Comparison of ENCODE assay signal across 10 mouse cellular contexts in genomic region chr10:121501160-121501559, GRCm38 (mm10). TPM values are rescaled to one million over a fixed set of nuclear protein-coding genes. Genes with fewer than 3 reads are reported as not detected.
DNase-seq lines count a peak whose midpoint lies in the region; ATAC-seq and TF ChIP-seq lines count a peak whose summit lies in the region.
"Had no signal": no experiment of that assay in that cellular context is flagged by ENCODE, and none has a peak within 500 bp of the region (broad histone marks: within the 10 kb centered on the region; RNA-seq: fewer than 3 reads in every experiment).

No protein-coding gene starts in this region.

- no peak overlapping the region for H3K9ac ChIP-seq in intestine, embryonic 15.5 days
- H3K9ac ChIP-seq: heart, embryonic 15.5 days had no signal

- no peak for TF ChIP-seq POLR2A in kidney, adult 2 months (IDR thresholded peaks at IDR 0.05; ENCODE audit: low read depth, low read length)
- TF ChIP-seq POLR2A in cerebellum, adult 2 months (IDR thresholded peaks at IDR 0.05; ENCODE audit: borderline replicate concordance, insufficient read depth, low read length) = no peak

- TF ChIP-seq CTCF in kidney, adult 2 months (conservative IDR thresholded peaks at IDR 0.05; ENCODE audit: insufficient read depth, insufficient read length, low read depth, low read length) = no peak
- no peak for TF ChIP-seq CTCF in cerebellum, adult 2 months (IDR thresholded peaks at IDR 0.05; ENCODE audit: borderline replicate concordance, insufficient read depth, low read depth, low read length)

- no peaks in the 10 kb centered on the region for H3K27me3 ChIP-seq in kidney, adult 2 months (replicated peaks; ENCODE audit: control insufficient read depth, insufficient read depth, low read length)
- no peaks in the 10 kb centered on the region for H3K27me3 ChIP-seq in intestine, embryonic 15.5 days (replicated peaks)
- H3K27me3 ChIP-seq in cerebellum, adult 2 months (ENCODE audit: control insufficient read depth, insufficient read depth, low read length) = no peaks in the 10 kb centered on the region
- H3K27me3 ChIP-seq: heart, embryonic 15.5 days had no signal

- H3K4me2 ChIP-seq in intestine, embryonic 15.5 days (replicated peaks) = no peak overlapping the region
- H3K4me2 ChIP-seq: heart, embryonic 15.5 days had no signal

- H3K4me3 ChIP-seq in kidney, adult 2 months (ENCODE audit: insufficient read depth, low read depth, low read length) = no peak overlapping the region
- H3K4me3 ChIP-seq in intestine, embryonic 15.5 days (replicated peaks) = no peak overlapping the region
- H3K4me3 ChIP-seq in cerebellum, adult 2 months (replicated peaks; ENCODE audit: insufficient read depth, low read depth, low read length) = no peak overlapping the region
- H3K4me3 ChIP-seq: heart, embryonic 15.5 days had no signal

- no peaks in the 10 kb centered on the region for H3K9me3 ChIP-seq in intestine, embryonic 15.5 days
- H3K9me3 ChIP-seq: heart, embryonic 15.5 days had no signal

- 75% methylated on average over 5 of the region's 5 CpGs for WGBS in kidney, adult 2 months
- 69% methylated on average over 5 of the region's 5 CpGs for WGBS in intestine, embryonic 15.5 days
- 66% methylated on average over 5 of the region's 5 CpGs for WGBS in cerebellum, adult 2 months

- no peaks in the 10 kb centered on the region for H3K36me3 ChIP-seq in kidney, adult 2 months (ENCODE audit: control insufficient read depth, insufficient read depth, low read length)
- H3K36me3 ChIP-seq in intestine, embryonic 15.5 days = no peaks in the 10 kb centered on the region
- H3K36me3 ChIP-seq: heart, embryonic 15.5 days had no signal

- peak; percentile 38 for DNase-seq in kidney, adult 2 months
- no peak for DNase-seq in kidney, postnatal 36 days
- DNase-seq in MN1 (ENCODE audit: low spot score) = peak; percentile 51
- DNase-seq in naive thymus-derived CD4-positive, alpha-beta T cell, adult 2 months (ENCODE audit: low read depth) = peak; percentile 55
- DNase-seq in cerebellum, adult 11 months = no peak
- no peak for DNase-seq in cerebellum, adult 2 months
- no peak for DNase-seq in gastrocnemius, postnatal 10 days
- DNase-seq: right cerebral cortex, adult 18-20 months had no signal

- peak overlapping the region; percentile 69; the same call in 1 of the 2 replicates for H3K27ac ChIP-seq in kidney, adult 2 months (ENCODE audit: insufficient read depth, low read depth, low read length)
- no peak overlapping the region; the same call in 1 of the 2 replicates for H3K27ac ChIP-seq in intestine, embryonic 15.5 days
- H3K27ac ChIP-seq in cerebellum, adult 2 months (ENCODE audit: insufficient read depth, low read length) = no peak overlapping the region
- H3K27ac ChIP-seq: heart, embryonic 15.5 days had no signal

- ATAC-seq in intestine, embryonic 15.5 days = peak; percentile 60

- H3K4me1 ChIP-seq in kidney, adult 2 months (ENCODE audit: control insufficient read depth, insufficient read depth, low read length) = peaks cover 20% of the 10 kb centered on the region; the same call in 1 of the 2 replicates
- H3K4me1 ChIP-seq in intestine, embryonic 15.5 days (replicated peaks) = peaks cover 29% of the 10 kb centered on the region
- no peaks in the 10 kb centered on the region for H3K4me1 ChIP-seq in cerebellum, adult 2 months (ENCODE audit: control insufficient read depth, insufficient read depth, low read length)

RNA-seq across cellular contexts. Expression of gene Rassf3, which starts 25.0 kb away (rescaled TPM):
- polyA plus RNA-seq in kidney, adult 2 months (2012; rRNA removed) = 31.1 and 35.3 TPM in 2 replicates
- 23.5 and 26.0 TPM in 2 replicates for polyA plus RNA-seq in intestine, embryonic 15.5 days (2015; fragmentation: Nextera tagmentation; extraction: Ambion mirVana)
- 16.5 and 17.8 TPM in 2 replicates for polyA plus RNA-seq in cerebellum, adult 2 months (2012; rRNA removed)
- 10 to 100 TPM; 53.4 to 54.4 TPM for total RNA-seq in gastrocnemius, postnatal 10 days (2021)

Comparison
In these comparisons a context has a peak if more than half of its experiments do, and no peak if none do; other contexts are left out.
1. DNase-seq: peak in kidney, adult 2 months (single experiment), MN1 (single experiment) and naive thymus-derived CD4-positive, alpha-beta T cell, adult 2 months (single experiment); none in kidney, postnatal 36 days (0 of 2), cerebellum, adult 11 months (single experiment), cerebellum, adult 2 months (0 of 2) and gastrocnemius, postnatal 10 days (single experiment).